Mouse (Mus musculus) B cell, adult 2 months (primary cell): ENCODE data around the gene Clic3.
"Not testable (repeated sequence)": the region's sequence is repeated elsewhere in the genome, so short reads cannot be mapped to it uniquely, and the experiment has no call there.

Source experiments
- DNase-seq, 2 experiments: peaks; one replicate each; pipeline ENCODE4 v3.0.0; 2022

Gene Clic3

GRCm38 (mm10) chr2:25456205-25456953 is at the start of gene Clic3:
TSS of gene Clic3 (plus strand) at chr2:25456838.
- DNase-seq, result no peak

- DNase-seq, result no peak
These were observed 47.7 kb upstream of the Clic3 start for GRCm38 (mm10) chr2:25408908-25409307.

- DNase-seq, result not testable (repeated sequence)
These were observed 43.2 kb upstream of the Clic3 start for GRCm38 (mm10) chr2:25413436-25413835.

GRCm38 (mm10) chr2:25417426-25417825 is 39.2 kb upstream of the Clic3 start:
- no peak for DNase-seq

GRCm38 (mm10) chr2:25421896-25422295 is 34.7 kb upstream of the Clic3 start:
- peak; percentile 65 to 67 for DNase-seq

GRCm38 (mm10) chr2:25422587-25423410 is 33.8 kb upstream of the Clic3 start, which contains the start of gene Fut7:
TSS of gene Fut7 (plus strand) at chr2:25423267.
- peak in 1 of 2 experiments; percentile 17 for DNase-seq

GRCm38 (mm10) chr2:25423626-25424025 is 33.0 kb upstream of the Clic3 start:
- no peak for DNase-seq

GRCm38 (mm10) chr2:25425481-25425880 is 31.2 kb upstream of the Clic3 start:
- no peak for DNase-seq

- peak; percentile 82 to 83 for DNase-seq
These were observed 29.9 kb upstream of the Clic3 start for GRCm38 (mm10) chr2:25426721-25427191.

- no peak for DNase-seq
These were observed 29.4 kb upstream of the Clic3 start for GRCm38 (mm10) chr2:25427256-25427655.

GRCm38 (mm10) chr2:25428442-25429236 is 28.0 kb upstream of the Clic3 start, which contains the start of gene Abca2:
TSS of gene Abca2 (plus strand) at chr2:25428703.
- DNase-seq, result peak; percentile 97 to 98

GRCm38 (mm10) chr2:25429435-25430180 is 27.0 kb upstream of the Clic3 start:
- no peak for DNase-seq

- DNase-seq, result no peak
These were observed 26.0 kb upstream of the Clic3 start for GRCm38 (mm10) chr2:25430395-25431233.

- DNase-seq, result no peak
These were observed 25.3 kb upstream of the Clic3 start for GRCm38 (mm10) chr2:25431308-25431855.

GRCm38 (mm10) chr2:25432326-25433098 is 24.1 kb upstream of the Clic3 start:
- no peak for DNase-seq

- DNase-seq, result no peak
These were observed 23.5 kb upstream of the Clic3 start for GRCm38 (mm10) chr2:25433101-25433500.

- no peak for DNase-seq
These were observed 22.3 kb upstream of the Clic3 start for GRCm38 (mm10) chr2:25434292-25434691.

- no peak for DNase-seq
These were observed 20.3 kb upstream of the Clic3 start for GRCm38 (mm10) chr2:25436286-25436820.

- no peak for DNase-seq
These were observed 15.6 kb upstream of the Clic3 start for GRCm38 (mm10) chr2:25441067-25441466.

GRCm38 (mm10) chr2:25442682-25443081 is 14.0 kb upstream of the Clic3 start:
- no peak for DNase-seq
